Mouse (Mus musculus): ENCODE results near the gene Btbd11.
"Not testable (repeated sequence)": the region's sequence is repeated elsewhere in the genome, so short reads cannot be mapped to it uniquely, and the experiment has no call there.

The Btbd11 gene

DNA sequence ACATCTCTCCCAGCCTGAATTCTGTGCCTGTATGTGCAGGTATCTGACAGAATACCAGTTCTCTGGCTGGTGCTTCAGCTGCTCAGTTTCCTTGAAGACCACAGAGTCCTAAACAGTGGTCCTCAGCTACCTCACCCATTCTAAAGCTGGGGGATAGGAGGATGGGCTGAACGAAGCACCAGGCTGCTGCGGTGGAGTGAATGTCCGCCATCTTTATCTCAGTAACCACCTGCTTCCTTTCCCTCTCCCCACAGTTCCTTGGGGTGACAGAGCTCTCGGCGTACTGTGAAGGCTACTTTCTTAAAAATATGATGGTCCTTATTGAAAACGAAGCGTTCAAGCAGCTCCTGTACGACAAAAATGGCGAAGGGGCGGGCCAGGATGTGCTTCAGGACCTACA is 271.3 kb downstream of the Btbd11 start:
- peaks cover 7% of the 10 kb centered on the region; the same call in 1 of the 2 replicates for H3K36me3 ChIP-seq (ENCODE audit: insufficient read depth, low read length)
- TF ChIP-seq NANOG (IDR thresholded peaks at IDR 0.05; ENCODE audit: borderline replicate concordance, low read length) (no peak), POU5F1 (IDR thresholded peaks at IDR 0.05; ENCODE audit: borderline replicate concordance, low read length) (no peak), CTCF (conservative IDR thresholded peaks at IDR 0.05; ENCODE audit: low read length) (no peak)
- no peak overlapping the region for H3K4me3 ChIP-seq (replicated peaks; ENCODE audit: low read length)
- no peaks in the 10 kb centered on the region for H3K4me1 ChIP-seq (replicated peaks; ENCODE audit: low read depth, low read length)
- no peaks in the 10 kb centered on the region for H3K9me3 ChIP-seq (ENCODE audit: low read length)
- no peaks in the 10 kb centered on the region for H3K27me3 ChIP-seq (ENCODE audit: insufficient read depth, low read length)

DNA sequence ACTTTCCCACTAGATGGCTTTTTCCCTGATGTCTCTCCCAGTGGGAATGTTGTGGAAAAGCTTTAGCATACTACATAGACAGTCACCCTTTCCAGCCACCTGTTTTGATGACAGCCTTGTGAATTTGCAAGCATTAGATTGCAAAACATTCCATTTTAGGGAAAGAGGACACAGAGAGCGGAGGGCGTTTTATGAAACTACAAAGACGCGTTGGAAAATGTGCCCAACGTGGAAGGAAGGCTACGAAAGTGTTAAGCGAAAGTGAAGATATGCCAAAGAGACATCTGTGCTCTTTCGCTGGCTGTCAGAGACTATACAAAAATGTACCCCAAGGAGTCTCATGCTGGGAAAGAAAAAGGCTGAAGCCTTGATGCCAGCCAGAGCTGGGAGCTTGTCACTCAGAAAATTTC is 286.9 kb downstream of the Btbd11 start:
- TF ChIP-seq NANOG (IDR thresholded peaks at IDR 0.05; ENCODE audit: borderline replicate concordance, low read length) (no peak), POU5F1 (IDR thresholded peaks at IDR 0.05; ENCODE audit: borderline replicate concordance, low read length) (no peak), CTCF (conservative IDR thresholded peaks at IDR 0.05; ENCODE audit: low read length) (no peak)
- no peak overlapping the region for H3K4me3 ChIP-seq (replicated peaks; ENCODE audit: low read length)
- H3K27me3 ChIP-seq (ENCODE audit: insufficient read depth, low read length) = peaks cover 5% of the 10 kb centered on the region; the same call in 1 of the 2 replicates
- H3K36me3 ChIP-seq (ENCODE audit: insufficient read depth, low read length) = no peaks in the 10 kb centered on the region
- peaks cover 9% of the 10 kb centered on the region for H3K9me3 ChIP-seq (ENCODE audit: low read length)
- H3K4me1 ChIP-seq (replicated peaks; ENCODE audit: low read depth, low read length) = no peaks in the 10 kb centered on the region

- Histone ChIP-seq H3K36me3 (ENCODE audit: insufficient read depth, low read length) (no peaks in the 10 kb centered on the region), H3K4me3 (replicated peaks; ENCODE audit: low read length) (no peak overlapping the region), H3K27me3 (ENCODE audit: insufficient read depth, low read length) (peaks cover 5% of the 10 kb centered on the region; the same call in 1 of the 2 replicates), H3K9me3 (ENCODE audit: low read length) (no peaks in the 10 kb centered on the region), H3K4me1 (replicated peaks; ENCODE audit: low read depth, low read length) (no peaks in the 10 kb centered on the region)
- TF ChIP-seq CTCF (conservative IDR thresholded peaks at IDR 0.05; ENCODE audit: low read length) = peak; percentile 68
- no peak for TF ChIP-seq NANOG (IDR thresholded peaks at IDR 0.05; ENCODE audit: borderline replicate concordance, low read length)
- no peak for TF ChIP-seq POU5F1 (IDR thresholded peaks at IDR 0.05; ENCODE audit: borderline replicate concordance, low read length)
Observed at GRCm38 (mm10) chr10:85678635-85679034, 292.0 kb downstream of the Btbd11 start.

- no peaks in the 10 kb centered on the region for H3K36me3 ChIP-seq (ENCODE audit: insufficient read depth, low read length)
- no peaks in the 10 kb centered on the region for H3K4me1 ChIP-seq (replicated peaks; ENCODE audit: low read depth, low read length)
- no peak for TF ChIP-seq CTCF (conservative IDR thresholded peaks at IDR 0.05; ENCODE audit: low read length)
- no peaks in the 10 kb centered on the region for H3K27me3 ChIP-seq (ENCODE audit: insufficient read depth, low read length)
- no peak overlapping the region for H3K4me3 ChIP-seq (replicated peaks; ENCODE audit: low read length)
- H3K9me3 ChIP-seq (ENCODE audit: low read length) = no peaks in the 10 kb centered on the region
Observed at GRCm38 (mm10) chr10:85682446-85682845, 295.8 kb downstream of the Btbd11 start.

DNA sequence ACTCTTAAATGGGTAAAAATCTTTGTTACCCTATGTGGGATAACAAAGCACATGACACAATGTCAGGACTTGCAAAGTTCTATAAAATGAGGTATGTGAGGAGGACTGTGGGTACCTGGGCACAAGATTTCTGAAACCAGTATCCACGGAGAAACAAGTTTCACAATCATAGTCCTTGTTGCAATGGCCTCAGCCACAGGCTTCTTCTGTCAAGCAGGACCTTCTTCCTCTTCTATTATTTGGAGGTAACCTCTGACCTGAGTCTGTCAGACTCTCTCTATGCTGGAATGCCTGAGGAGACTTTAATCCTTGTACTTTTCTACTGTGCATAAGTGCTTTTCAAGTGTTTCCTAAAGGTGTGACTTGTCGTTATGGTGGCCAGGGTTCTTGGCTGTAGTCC is 307.8 kb downstream of the Btbd11 start:
- H3K4me3 ChIP-seq (replicated peaks; ENCODE audit: low read length); H3K4me1 ChIP-seq (replicated peaks; ENCODE audit: low read depth, low read length); H3K36me3 ChIP-seq (ENCODE audit: insufficient read depth, low read length); H3K27me3 ChIP-seq (ENCODE audit: insufficient read depth, low read length): not testable (repeated sequence)
- H3K9me3 ChIP-seq (ENCODE audit: low read length) = peaks cover 12% of the 10 kb centered on the region

GRCm38 (mm10) chr10:85699721-85700120 is 313.1 kb downstream of the Btbd11 start:
- H3K9me3 ChIP-seq (ENCODE audit: low read length) = no peaks in the 10 kb centered on the region
- no peak for TF ChIP-seq NANOG (IDR thresholded peaks at IDR 0.05; ENCODE audit: borderline replicate concordance, low read length)
- no peak for TF ChIP-seq CTCF (conservative IDR thresholded peaks at IDR 0.05; ENCODE audit: low read length)
- TF ChIP-seq POU5F1 (IDR thresholded peaks at IDR 0.05; ENCODE audit: borderline replicate concordance, low read length) = no peak
- H3K27me3 ChIP-seq (ENCODE audit: insufficient read depth, low read length) = no peaks in the 10 kb centered on the region
- no peaks in the 10 kb centered on the region for H3K4me1 ChIP-seq (replicated peaks; ENCODE audit: low read depth, low read length)
- no peak overlapping the region for H3K4me3 ChIP-seq (replicated peaks; ENCODE audit: low read length)
- H3K36me3 ChIP-seq (ENCODE audit: insufficient read depth, low read length) = no peaks in the 10 kb centered on the region

GRCm38 (mm10) chr10:85709790-85710189 is 323.2 kb downstream of the Btbd11 start:
- not testable (repeated sequence) for H3K36me3 ChIP-seq (ENCODE audit: insufficient read depth, low read length); H3K4me3 ChIP-seq (replicated peaks; ENCODE audit: low read length); H3K27me3 ChIP-seq (ENCODE audit: insufficient read depth, low read length); H3K9me3 ChIP-seq (ENCODE audit: low read length); H3K4me1 ChIP-seq (replicated peaks; ENCODE audit: low read depth, low read length)

Measured in E14TG2a.4 (cell line).